Mouse (Mus musculus) heart, postnatal 0 days (tissue): ENCODE measurements around the gene Btbd3.
A peak's percentile ranks its signal among the peaks of the same experiment; 100 is the strongest.

Experiments used
- CTCF ChIP-seq: IDR thresholded peaks from 2 replicates; pipeline ENCODE4 v1.5.1; 2016; ENCODE audit warnings: antibody characterized with exemption, control low read depth, low read depth
- EP300 ChIP-seq: IDR thresholded peaks from 2 replicates; pipeline ENCODE4 v1.6.1; 2016; ENCODE audit warnings: antibody characterized with exemption, low read depth

DNA sequence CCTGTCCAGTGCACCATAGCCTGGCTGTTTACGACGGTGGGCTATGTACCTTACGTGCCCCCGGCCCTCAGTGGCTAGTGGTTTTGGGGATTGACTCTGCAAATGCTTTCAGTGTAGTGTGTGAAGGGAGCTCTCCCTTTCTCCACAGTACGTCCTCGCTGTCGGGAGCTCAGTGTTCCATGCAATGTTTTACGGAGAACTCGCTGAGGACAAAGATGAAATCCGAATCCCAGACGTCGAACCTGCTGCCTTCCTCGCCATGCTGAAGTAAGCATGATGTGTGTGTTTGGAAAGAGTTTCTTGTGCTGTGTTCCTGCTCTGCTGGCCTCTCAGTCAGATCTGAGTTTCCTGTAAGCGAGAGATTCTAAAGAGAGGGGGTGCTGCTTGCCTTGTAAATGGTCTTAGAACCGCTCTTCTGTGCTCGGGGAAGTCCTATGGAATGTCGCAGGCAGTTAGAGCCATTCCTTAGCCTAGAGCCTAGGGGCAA lies 23.9 kb downstream of the Btbd3 start:
- peak; percentile 21; the same call in 1 of the 2 replicates for TF ChIP-seq CTCF
- no peak for TF ChIP-seq EP300
